In genomic region chr7:120862196-120862595, GRCm38 (mm10) we compare ENCODE assay signal across 11 mouse cellular contexts. TPM values are rescaled to one million over a fixed set of nuclear protein-coding genes. Genes with fewer than 3 reads are reported as not detected.
DNase-seq lines count a peak whose midpoint lies in the region; ATAC-seq lines count a peak whose summit lies in the region.
"Had no signal": no experiment of that assay in that cellular context is flagged by ENCODE, and none has a peak within 500 bp of the region (broad histone marks: within the 10 kb centered on the region; RNA-seq: fewer than 3 reads in every experiment).

No protein-coding gene starts in this region.

- H3K27ac ChIP-seq in kidney, embryonic 14.5 days (ENCODE audit: low read depth, low read length), result no peak overlapping the region
- peak overlapping the region; percentile 16 for H3K27ac ChIP-seq in embryonic facial prominence, embryonic 11.5 days (replicated peaks; ENCODE audit: low read depth, low read length)
- peak overlapping the region; percentile 16; the same call in 1 of the 2 replicates for H3K27ac ChIP-seq in limb, embryonic 11.5 days (replicated peaks; ENCODE audit: low read depth, low read length)
- peak overlapping the region; percentile 97 for H3K27ac ChIP-seq in stomach, embryonic 16.5 days (ENCODE audit: low read length)
- no peak overlapping the region for H3K27ac ChIP-seq in midbrain, embryonic 16.5 days (ENCODE audit: low read length)

- no peak overlapping the region for H3K4me2 ChIP-seq in kidney, embryonic 14.5 days (replicated peaks; ENCODE audit: low read depth, low read length)
- no peak overlapping the region for H3K4me2 ChIP-seq in embryonic facial prominence, embryonic 11.5 days (ENCODE audit: low read depth, low read length)
- no peak overlapping the region for H3K4me2 ChIP-seq in limb, embryonic 11.5 days (ENCODE audit: low read depth, severe bottlenecking)
- no peak overlapping the region for H3K4me2 ChIP-seq in stomach, embryonic 16.5 days (ENCODE audit: low read depth, low read length)
- H3K4me2 ChIP-seq in midbrain, embryonic 16.5 days (ENCODE audit: low read length), result no peak overlapping the region

- no peak overlapping the region for H3K4me3 ChIP-seq in kidney, embryonic 14.5 days (ENCODE audit: low read length)
- H3K4me3 ChIP-seq in embryonic facial prominence, embryonic 11.5 days (ENCODE audit: low read depth, low read length), result no peak overlapping the region
- no peak overlapping the region for H3K4me3 ChIP-seq in limb, embryonic 11.5 days (ENCODE audit: low read depth, low read length)
- H3K4me3 ChIP-seq in stomach, embryonic 16.5 days (replicated peaks; ENCODE audit: low read length), result no peak overlapping the region
- no peak overlapping the region for H3K4me3 ChIP-seq in midbrain, embryonic 16.5 days (ENCODE audit: low read depth, low read length)

- DNase-seq in kidney, adult 9 months, result no peak
- DNase-seq in embryonic facial prominence, embryonic 11.5 days (ENCODE audit: low spot score), result peak; percentile 27
- no peak for DNase-seq in limb, embryonic 11.5 days (ENCODE audit: low spot score)
- no peak for DNase-seq in spleen, postnatal 14 days (ENCODE audit: low spot score in 2 of 2)
- DNase-seq: cerebellum, adult 11 months; kidney, postnatal 14 days; right cerebral cortex, postnatal 14 days had no signal

- peaks cover 4% of the 10 kb centered on the region; the same call in 1 of the 2 replicates for H3K36me3 ChIP-seq in kidney, embryonic 14.5 days (ENCODE audit: control insufficient read depth, insufficient read depth, low read length)
- H3K36me3 ChIP-seq in embryonic facial prominence, embryonic 11.5 days (replicated peaks; ENCODE audit: control insufficient read depth, insufficient read depth, low read depth, low read length), result no peaks in the 10 kb centered on the region; the same call in 1 of the 2 replicates
- H3K36me3 ChIP-seq in limb, embryonic 11.5 days (ENCODE audit: control insufficient read depth, insufficient read depth, low read length), result no peaks in the 10 kb centered on the region
- H3K36me3 ChIP-seq in stomach, embryonic 16.5 days (ENCODE audit: control insufficient read depth, insufficient read depth, low read length), result peaks cover 12% of the 10 kb centered on the region; the same call in 1 of the 2 replicates
- peaks cover 7% of the 10 kb centered on the region; the same call in 1 of the 2 replicates for H3K36me3 ChIP-seq in midbrain, embryonic 16.5 days (ENCODE audit: control insufficient read depth, insufficient read depth, low read length)

- 22% methylated on average over 3 of the region's 3 CpGs for WGBS in kidney, embryonic 14.5 days
- 6% methylated on average over 3 of the region's 3 CpGs for WGBS in embryonic facial prominence, embryonic 11.5 days
- 8% methylated on average over 3 of the region's 3 CpGs for WGBS in limb, embryonic 11.5 days
- WGBS in stomach, embryonic 16.5 days, result 37% methylated on average over 3 of the region's 3 CpGs
- WGBS in midbrain, embryonic 16.5 days, result 13% methylated on average over 3 of the region's 3 CpGs

- no peak for ATAC-seq in kidney, embryonic 14.5 days (ENCODE audit: low FRiP score, low TSS enrichment)
- ATAC-seq in embryonic facial prominence, embryonic 11.5 days (replicated peaks; ENCODE audit: insufficient number of reproducible peaks, low FRiP score, low TSS enrichment, low read depth), result no peak
- ATAC-seq in limb, embryonic 11.5 days (ENCODE audit: insufficient number of reproducible peaks, low FRiP score, low TSS enrichment, low read depth), result no peak
- ATAC-seq in stomach, embryonic 16.5 days (ENCODE audit: insufficient read depth, low FRiP score), result no peak
- ATAC-seq in midbrain, embryonic 16.5 days, result no peak

- H3K27me3 ChIP-seq in kidney, embryonic 14.5 days (ENCODE audit: control insufficient read depth, insufficient read depth, low read length), result no peaks in the 10 kb centered on the region
- H3K27me3 ChIP-seq in embryonic facial prominence, embryonic 11.5 days (ENCODE audit: control insufficient read depth, insufficient read depth, low read length), result no peaks in the 10 kb centered on the region
- no peaks in the 10 kb centered on the region for H3K27me3 ChIP-seq in limb, embryonic 11.5 days (ENCODE audit: control insufficient read depth, insufficient read depth, low read length)
- H3K27me3 ChIP-seq in stomach, embryonic 16.5 days (ENCODE audit: control insufficient read depth, insufficient read depth, low read length), result no peaks in the 10 kb centered on the region
- H3K27me3 ChIP-seq in midbrain, embryonic 16.5 days (ENCODE audit: control insufficient read depth, insufficient read depth, low read depth, low read length), result no peaks in the 10 kb centered on the region

- 0 out of 2 replicates have a peak overlapping the region, but pooled peaks have one; percentile 12 for H3K9ac ChIP-seq in kidney, embryonic 14.5 days (ENCODE audit: low read depth, low read length)
- no peak overlapping the region for H3K9ac ChIP-seq in embryonic facial prominence, embryonic 11.5 days (replicated peaks; ENCODE audit: low read length)
- no peak overlapping the region for H3K9ac ChIP-seq in limb, embryonic 11.5 days (ENCODE audit: low read length)
- H3K9ac ChIP-seq in stomach, embryonic 16.5 days (ENCODE audit: low read length), result peak overlapping the region; percentile 6; the same call in 1 of the 2 replicates
- H3K9ac ChIP-seq in midbrain, embryonic 16.5 days (ENCODE audit: low read depth, low read length), result no peak overlapping the region

- no peaks in the 10 kb centered on the region for H3K9me3 ChIP-seq in kidney, embryonic 14.5 days (ENCODE audit: control insufficient read depth, low read length)
- H3K9me3 ChIP-seq in embryonic facial prominence, embryonic 11.5 days (replicated peaks; ENCODE audit: control insufficient read depth, low read length), result no peaks in the 10 kb centered on the region
- H3K9me3 ChIP-seq in limb, embryonic 11.5 days (ENCODE audit: control insufficient read depth, low read length), result no peaks in the 10 kb centered on the region
- no peaks in the 10 kb centered on the region for H3K9me3 ChIP-seq in stomach, embryonic 16.5 days (replicated peaks; ENCODE audit: control insufficient read depth, low read length)
- no peaks in the 10 kb centered on the region for H3K9me3 ChIP-seq in midbrain, embryonic 16.5 days (replicated peaks; ENCODE audit: control insufficient read depth, low read length, poor library complexity, severe bottlenecking)

- H3K4me1 ChIP-seq in kidney, embryonic 14.5 days (ENCODE audit: control insufficient read depth, insufficient read depth, low read length), result peaks cover 51% of the 10 kb centered on the region
- H3K4me1 ChIP-seq in embryonic facial prominence, embryonic 11.5 days (ENCODE audit: control insufficient read depth, insufficient read depth, low read length), result peaks cover 10% of the 10 kb centered on the region; the same call in 1 of the 2 replicates
- peaks cover 36% of the 10 kb centered on the region for H3K4me1 ChIP-seq in limb, embryonic 11.5 days (ENCODE audit: control insufficient read depth, insufficient read depth, low read length)
- peaks cover 61% of the 10 kb centered on the region for H3K4me1 ChIP-seq in stomach, embryonic 16.5 days (ENCODE audit: control insufficient read depth, insufficient read depth, low read length)
- peaks cover 11% of the 10 kb centered on the region for H3K4me1 ChIP-seq in midbrain, embryonic 16.5 days (ENCODE audit: control insufficient read depth, insufficient read depth, low read length)

RNA-seq across cellular contexts. Expression of gene Eef2k, which starts 19.6 kb away (rescaled TPM):
- polyA plus RNA-seq in kidney, embryonic 14.5 days (2014; fragmentation: Nextera tagmentation; extraction: Ambion mirVana), result 7.3 and 8.6 TPM in 2 replicates
- polyA plus RNA-seq in embryonic facial prominence, embryonic 11.5 days (2014; fragmentation: Nextera tagmentation; extraction: Ambion mirVana), result 8.7 and 10.6 TPM in 2 replicates
- 9.6 and 12.0 TPM in 2 replicates for polyA plus RNA-seq in limb, embryonic 11.5 days (2014; fragmentation: Nextera tagmentation; extraction: Ambion mirVana)
- 76.0 and 80.6 TPM in 2 replicates for polyA plus RNA-seq in stomach, embryonic 16.5 days (2015; fragmentation: Nextera tagmentation; extraction: Ambion mirVana)
- polyA plus RNA-seq in midbrain, embryonic 16.5 days (2015; fragmentation: Nextera tagmentation; extraction: Ambion mirVana), result 33.5 and 35.4 TPM in 2 replicates

RNA-seq across cellular contexts. Expression of gene Gm5737, which starts 50.0 kb away (rescaled TPM):
- polyA plus RNA-seq in kidney, embryonic 14.5 days (2014; fragmentation: Nextera tagmentation; extraction: Ambion mirVana), result not detected in 2 replicates
- not detected in 2 replicates for polyA plus RNA-seq in embryonic facial prominence, embryonic 11.5 days (2014; fragmentation: Nextera tagmentation; extraction: Ambion mirVana)
- polyA plus RNA-seq in limb, embryonic 11.5 days (2014; fragmentation: Nextera tagmentation; extraction: Ambion mirVana), result not detected in 2 replicates
- not detected in 2 replicates for polyA plus RNA-seq in stomach, embryonic 16.5 days (2015; fragmentation: Nextera tagmentation; extraction: Ambion mirVana)
- 0.14 TPM in 1 of 2 replicates, not detected in the other for polyA plus RNA-seq in midbrain, embryonic 16.5 days (2015; fragmentation: Nextera tagmentation; extraction: Ambion mirVana)
- polyA plus RNA-seq: neural tube, embryonic 11.5 days had no signal

RNA-seq across cellular contexts. Expression of gene Polr3e, which starts 55.3 kb away (rescaled TPM):
- polyA plus RNA-seq in kidney, embryonic 14.5 days (2014; fragmentation: Nextera tagmentation; extraction: Ambion mirVana), result 25.6 and 31.2 TPM in 2 replicates
- 22.7 and 22.8 TPM in 2 replicates for polyA plus RNA-seq in embryonic facial prominence, embryonic 11.5 days (2014; fragmentation: Nextera tagmentation; extraction: Ambion mirVana)
- polyA plus RNA-seq in limb, embryonic 11.5 days (2014; fragmentation: Nextera tagmentation; extraction: Ambion mirVana), result 23.8 and 29.3 TPM in 2 replicates
- polyA plus RNA-seq in stomach, embryonic 16.5 days (2015; fragmentation: Nextera tagmentation; extraction: Ambion mirVana), result 33.8 and 34.0 TPM in 2 replicates
- 27.0 and 27.7 TPM in 2 replicates for polyA plus RNA-seq in midbrain, embryonic 16.5 days (2015; fragmentation: Nextera tagmentation; extraction: Ambion mirVana)

Comparison
In these comparisons a context has a peak if more than half of its experiments do, and no peak if none do; other contexts are left out.
1. H3K27ac ChIP-seq: peak in embryonic facial prominence, embryonic 11.5 days (single experiment), limb, embryonic 11.5 days (single experiment) and stomach, embryonic 16.5 days (single experiment); none in kidney, embryonic 14.5 days (single experiment) and midbrain, embryonic 16.5 days (single experiment).
2. H3K9ac ChIP-seq: peak in kidney, embryonic 14.5 days (single experiment) and stomach, embryonic 16.5 days (single experiment); none in embryonic facial prominence, embryonic 11.5 days (single experiment), limb, embryonic 11.5 days (single experiment) and midbrain, embryonic 16.5 days (single experiment).